Comparison of ENCODE assay signal across 8 mouse cellular contexts in the genomic region with DNA sequence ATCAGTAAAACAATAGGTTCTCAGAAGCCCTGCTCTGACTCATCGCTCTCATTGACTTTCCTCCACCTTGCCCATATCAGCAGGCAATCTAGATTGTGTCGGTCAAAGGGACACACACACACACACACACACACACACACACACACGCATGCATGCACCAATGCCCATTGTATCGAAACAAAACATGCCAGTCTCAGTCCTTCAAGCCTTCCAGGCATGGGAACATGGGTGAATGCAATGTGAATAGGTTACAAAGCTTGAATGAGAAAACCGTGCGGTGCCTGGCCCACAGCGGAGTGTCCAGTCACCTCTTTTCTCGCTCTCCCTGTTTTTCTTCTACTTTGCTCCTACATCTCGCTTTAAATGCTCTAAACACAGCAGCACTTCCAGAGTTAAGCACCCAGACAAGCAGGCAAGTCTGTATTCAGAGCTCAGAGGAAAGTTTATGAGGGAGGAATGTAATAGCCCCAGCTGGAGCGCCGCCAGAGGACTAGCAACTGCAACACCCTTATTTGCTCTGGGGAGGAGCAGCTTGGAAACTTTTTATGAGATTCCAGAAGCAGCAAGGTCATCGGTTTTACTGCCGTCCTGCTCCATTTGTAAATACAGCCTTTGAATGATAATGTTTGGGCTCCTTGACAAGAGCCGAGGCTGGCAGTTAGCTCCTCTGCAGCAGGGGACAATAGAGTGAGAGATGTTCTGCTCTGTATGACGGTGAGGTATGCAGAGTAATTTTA.
A peak's percentile ranks its signal among the peaks of the same experiment; 100 is the strongest.
DNase-seq lines count a peak whose midpoint lies in the region; ATAC-seq and TF ChIP-seq lines count a peak whose summit lies in the region.

No protein-coding gene starts in this region.

- H3K27me3 ChIP-seq in forebrain, embryonic 16.5 days (replicated peaks; ENCODE audit: control insufficient read depth, insufficient read depth, low read length): no peaks in the 10 kb centered on the region
- no peaks in the 10 kb centered on the region for H3K27me3 ChIP-seq in hindbrain, embryonic 11.5 days (ENCODE audit: control insufficient read depth, insufficient read depth, low read length)
- no peaks in the 10 kb centered on the region for H3K27me3 ChIP-seq in limb, embryonic 10.5 days (ENCODE audit: low read depth, poor library complexity, severe bottlenecking)
- H3K27me3 ChIP-seq in midbrain, postnatal 0 days (ENCODE audit: insufficient read depth, low read length): no peaks in the 10 kb centered on the region

- no peak overlapping the region for H3K27ac ChIP-seq in forebrain, embryonic 16.5 days (ENCODE audit: low read length)
- H3K27ac ChIP-seq in hindbrain, embryonic 11.5 days (ENCODE audit: low read depth, low read length): peak overlapping the region; percentile 58; the same call in 1 of the 2 replicates
- H3K27ac ChIP-seq in limb, embryonic 10.5 days: peak overlapping the region; percentile 69; the same call in 1 of the 2 replicates
- no peak overlapping the region for H3K27ac ChIP-seq in midbrain, postnatal 0 days (ENCODE audit: low read depth, low read length)

- peak; percentile 59 for ATAC-seq in forebrain, embryonic 16.5 days
- ATAC-seq in hindbrain, embryonic 11.5 days (ENCODE audit: low FRiP score): peak; percentile 70
- 0 out of 2 replicates have a peak, but pooled peaks have one; percentile 41 for ATAC-seq in midbrain, postnatal 0 days (ENCODE audit: low FRiP score)

- no peak overlapping the region for H3K4me3 ChIP-seq in forebrain, embryonic 16.5 days (replicated peaks; ENCODE audit: low read length)
- H3K4me3 ChIP-seq in hindbrain, embryonic 11.5 days (ENCODE audit: low read depth, low read length): no peak overlapping the region
- peak overlapping the region; percentile 6; the same call in 1 of the 2 replicates for H3K4me3 ChIP-seq in limb, embryonic 10.5 days
- H3K4me3 ChIP-seq in midbrain, postnatal 0 days (ENCODE audit: low read depth, low read length): no peak overlapping the region

- peaks cover 10% of the 10 kb centered on the region for H3K4me1 ChIP-seq in forebrain, embryonic 16.5 days (replicated peaks; ENCODE audit: control insufficient read depth, insufficient read depth, low read length)
- peaks cover 6% of the 10 kb centered on the region for H3K4me1 ChIP-seq in hindbrain, embryonic 11.5 days (replicated peaks; ENCODE audit: control insufficient read depth, insufficient read depth, low read length)
- peaks cover 43% of the 10 kb centered on the region for H3K4me1 ChIP-seq in limb, embryonic 10.5 days
- H3K4me1 ChIP-seq in midbrain, postnatal 0 days (ENCODE audit: insufficient read depth, low read length): no peaks in the 10 kb centered on the region

- WGBS in forebrain, embryonic 16.5 days: 10% methylated on average over 15 of the region's 15 CpGs
- WGBS in hindbrain, embryonic 11.5 days: 20% methylated on average over 15 of the region's 15 CpGs
- 44% methylated on average over 15 of the region's 15 CpGs for WGBS in limb, embryonic 10.5 days
- WGBS in midbrain, postnatal 0 days: 12% methylated on average over 15 of the region's 15 CpGs

- no peak for TF ChIP-seq CTCF in midbrain, postnatal 0 days (IDR thresholded peaks at IDR 0.05)

- H3K36me3 ChIP-seq in forebrain, embryonic 16.5 days (ENCODE audit: control insufficient read depth, insufficient read depth): no peaks in the 10 kb centered on the region
- H3K36me3 ChIP-seq in hindbrain, embryonic 11.5 days (ENCODE audit: control insufficient read depth, insufficient read depth, low read length): no peaks in the 10 kb centered on the region
- H3K36me3 ChIP-seq in limb, embryonic 10.5 days: no peaks in the 10 kb centered on the region
- H3K36me3 ChIP-seq in midbrain, postnatal 0 days (ENCODE audit: insufficient read depth, low read length): no peaks in the 10 kb centered on the region

- no peak overlapping the region for H3K9ac ChIP-seq in forebrain, embryonic 16.5 days (replicated peaks; ENCODE audit: low read depth, low read length)
- no peak overlapping the region for H3K9ac ChIP-seq in hindbrain, embryonic 11.5 days (ENCODE audit: low read depth, low read length)
- H3K9ac ChIP-seq in midbrain, postnatal 0 days (replicated peaks; ENCODE audit: low read length, poor library complexity, severe bottlenecking): no peak overlapping the region

- H3K4me2 ChIP-seq in forebrain, embryonic 16.5 days (ENCODE audit: low read length): peak overlapping the region; percentile 18
- peak overlapping the region; percentile 9; the same call in 1 of the 2 replicates for H3K4me2 ChIP-seq in hindbrain, embryonic 11.5 days (replicated peaks; ENCODE audit: low read depth, low read length)
- H3K4me2 ChIP-seq in midbrain, postnatal 0 days (ENCODE audit: low read depth, low read length, poor library complexity, severe bottlenecking): peak overlapping the region; percentile 29

- DNase-seq in heart, adult 11 months: peak; percentile 93
- no peak for DNase-seq in heart, adult 8-10 months (ENCODE audit: low spot score)
- DNase-seq in hindbrain, embryonic 11.5 days (ENCODE audit: low spot score): peak; percentile 51
- DNase-seq in limb, embryonic 10.5 days (ENCODE audit: low spot score): peak; percentile 52
- peak; percentile 54 for DNase-seq in midbrain, postnatal 0 days (ENCODE audit: low spot score)
- DNase-seq in urinary bladder, postnatal 36 days (ENCODE audit: low spot score in 2 of 2): peak; percentile 81 to 93
- DNase-seq in right cerebral cortex, adult 2 months (ENCODE audit: low spot score in 2 of 2): no peak

- H3K9me3 ChIP-seq in forebrain, embryonic 16.5 days (ENCODE audit: control insufficient read depth, low read length): no peaks in the 10 kb centered on the region
- no peaks in the 10 kb centered on the region for H3K9me3 ChIP-seq in hindbrain, embryonic 11.5 days (ENCODE audit: control insufficient read depth, low read length)
- no peaks in the 10 kb centered on the region for H3K9me3 ChIP-seq in limb, embryonic 10.5 days (replicated peaks)
- H3K9me3 ChIP-seq in midbrain, postnatal 0 days (ENCODE audit: low read length): no peaks in the 10 kb centered on the region

Comparison
In these comparisons a context has a peak if more than half of its experiments do, and no peak if none do; other contexts are left out.
1. DNase-seq: peak in heart, adult 11 months (single experiment), hindbrain, embryonic 11.5 days (single experiment), limb, embryonic 10.5 days (single experiment), midbrain, postnatal 0 days (single experiment) and urinary bladder, postnatal 36 days (2 of 2); none in heart, adult 8-10 months (single experiment) and right cerebral cortex, adult 2 months (0 of 2).
2. H3K27ac ChIP-seq: peak in hindbrain, embryonic 11.5 days (single experiment) and limb, embryonic 10.5 days (single experiment); none in forebrain, embryonic 16.5 days (single experiment) and midbrain, postnatal 0 days (single experiment).
3. Peak in every context shown above with its lines, with median percentiles within 50 percentile points of each other: ATAC-seq and H3K4me2 ChIP-seq.